Mouse (Mus musculus) megakaryocyte, embryonic 14.5 days (primary cell): ENCODE results near the gene Rex1bd. TPM values are rescaled to one million over a fixed set of nuclear protein-coding genes. Genes with fewer than 3 reads are reported as not detected.
A peak's percentile ranks its signal among the peaks of the same experiment; 100 is the strongest.

Experiments used
- H3K27me3 ChIP-seq: replicated peaks from 2 replicates; pipeline ENCODE3; 2012; ENCODE audit warnings: inconsistent platforms
- H3K36me3 ChIP-seq: replicated peaks from 2 replicates; pipeline ENCODE3; 2012; ENCODE audit warnings: low read length, inconsistent platforms, mixed read lengths
- H3K4me1 ChIP-seq: 2 replicates; pipeline ENCODE4 v1.6.1; 2012; ENCODE audit warnings: inconsistent platforms
- H3K4me3 ChIP-seq: replicated peaks from 2 replicates; pipeline ENCODE3; 2012; ENCODE audit warnings: moderate library complexity, mild to moderate bottlenecking, inconsistent platforms
- H3K9me3 ChIP-seq: 2 replicates; pipeline ENCODE4 v1.6.1; 2012; ENCODE audit warnings: inconsistent platforms
- FLI1 ChIP-seq: IDR thresholded peaks from 2 replicates; pipeline ENCODE4 v1.6.1; 2012; ENCODE audit warnings: low read length, inconsistent platforms, mixed read lengths
- GATA1 ChIP-seq: IDR thresholded peaks from 3 replicates; pipeline ENCODE4 v1.6.1; 2012; ENCODE audit warnings: mixed read lengths, low read length, inconsistent platforms, borderline replicate concordance
- polyA plus RNA-seq: library from polyadenylated mRNA; stranded (reverse); fragments of >175 nt; gene quantifications from 2 replicates; pipeline ENCODE4 v1.2.3, GENCODE M21; 2012; ENCODE audit warnings: low replicate concordance; ENCODE audit not compliant: insufficient read depth

Rex1bd gene
- polyA plus RNA-seq, 1 experiment: 319 TPM

DNA sequence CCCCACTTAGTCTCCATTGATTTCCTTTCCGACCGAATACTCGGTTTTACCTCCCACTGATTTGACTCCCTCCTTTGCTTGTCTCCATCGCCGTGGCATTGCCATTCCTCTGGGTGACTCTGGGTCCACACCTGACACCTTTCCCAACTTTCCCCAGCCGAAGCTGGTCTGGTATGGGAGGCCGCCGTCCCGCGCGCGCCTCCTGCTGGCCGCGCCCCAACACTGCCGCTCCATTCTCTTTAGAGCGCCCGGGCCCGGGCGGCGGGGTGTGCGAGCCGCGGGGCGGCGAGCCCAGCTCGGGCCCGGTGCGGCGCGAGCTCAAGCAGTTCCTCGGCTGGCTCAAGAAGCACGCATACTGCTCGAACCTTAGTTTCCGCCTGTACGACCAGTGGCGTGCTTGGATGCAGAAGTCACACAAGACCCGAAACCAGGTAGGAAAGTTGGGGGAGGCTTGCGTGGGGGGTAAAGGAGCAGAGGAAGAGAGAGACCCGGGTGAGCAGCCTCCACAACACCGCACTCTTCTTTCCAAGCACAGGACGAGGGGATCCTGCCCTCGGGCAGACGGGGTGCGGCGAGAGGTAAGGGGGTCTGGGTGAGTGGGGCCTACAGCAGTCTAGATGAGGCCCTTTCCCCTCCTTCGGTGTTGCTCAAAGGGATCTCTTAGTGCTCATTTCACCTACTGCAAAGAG lies 3.3 kb downstream of the Rex1bd start:
- Histone ChIP-seq H3K4me3 (no peak overlapping the region), H3K36me3 (peaks cover 31% of the 10 kb centered on the region), H3K27me3 (peaks cover 44% of the 10 kb centered on the region), H3K9me3 (no peaks in the 10 kb centered on the region), H3K4me1 (peaks cover 87% of the 10 kb centered on the region)
- TF ChIP-seq GATA1 (no peak), FLI1 (no peak)

DNA sequence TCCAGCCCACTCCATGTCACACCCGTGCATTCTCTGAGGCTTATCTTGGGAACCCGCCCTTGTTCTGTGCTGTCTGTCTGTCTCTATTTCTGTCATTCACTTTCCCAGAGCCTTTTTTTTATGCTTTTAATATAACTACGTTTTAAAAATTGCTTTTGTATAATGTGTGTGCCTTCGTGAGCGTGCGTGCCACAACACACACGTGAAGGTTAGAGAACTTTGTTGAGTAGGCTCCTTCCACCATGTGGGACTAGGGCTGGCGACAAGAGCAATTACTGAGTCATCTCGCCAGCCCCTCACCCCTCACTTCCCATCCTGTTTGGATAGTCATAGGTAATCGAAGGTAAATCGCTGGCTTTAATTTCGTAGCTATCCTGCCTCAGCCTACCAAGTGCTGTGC lies 4.0 kb downstream of the Rex1bd start:
- Histone ChIP-seq H3K4me3 (no peak overlapping the region), H3K27me3 (peaks cover 50% of the 10 kb centered on the region), H3K9me3 (no peaks in the 10 kb centered on the region), H3K4me1 (peaks cover 80% of the 10 kb centered on the region), H3K36me3 (peaks cover 25% of the 10 kb centered on the region)
- TF ChIP-seq GATA1 (no peak), FLI1 (no peak)

DNA sequence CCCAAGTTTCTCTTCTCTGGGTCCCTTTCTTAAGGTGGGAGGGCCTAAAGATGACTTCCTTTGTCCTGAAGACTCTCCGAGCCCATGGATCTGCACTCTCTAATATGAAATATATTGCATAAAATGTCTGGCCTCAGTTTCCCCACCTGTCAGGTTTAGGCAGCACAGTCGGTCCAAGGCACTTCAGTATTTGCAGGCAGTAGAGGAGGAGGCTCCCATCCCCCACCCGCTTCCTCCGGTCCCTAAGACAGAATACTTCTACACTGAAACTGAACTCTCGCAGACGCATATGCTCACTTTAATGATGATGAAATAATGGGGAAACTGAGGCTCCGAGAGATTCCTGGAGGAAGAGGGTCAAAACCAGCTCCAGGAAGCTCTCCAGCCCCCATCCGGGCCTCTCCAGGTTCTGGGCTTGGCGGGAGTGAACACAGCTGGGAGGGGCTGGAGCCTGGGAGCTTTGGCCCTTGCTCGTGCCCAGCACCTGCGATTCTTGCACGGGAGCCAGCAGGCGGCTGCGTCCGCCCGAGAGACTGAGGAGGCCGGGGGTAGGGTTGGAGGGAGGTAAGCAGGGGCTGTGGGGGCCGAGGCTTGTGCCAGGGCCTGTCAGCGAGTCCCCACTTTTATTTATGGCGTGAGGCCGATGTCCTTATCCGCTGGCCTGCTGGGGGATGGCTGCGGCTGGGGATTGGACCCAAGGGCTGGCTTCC lies 4.6 kb downstream of the Rex1bd start:
- peaks cover 56% of the 10 kb centered on the region for H3K27me3 ChIP-seq
- no peak overlapping the region for H3K4me3 ChIP-seq
- no peaks in the 10 kb centered on the region for H3K9me3 ChIP-seq
- no peak for TF ChIP-seq GATA1
- TF ChIP-seq FLI1: no peak
- H3K36me3 ChIP-seq: peaks cover 21% of the 10 kb centered on the region
- peaks cover 74% of the 10 kb centered on the region for H3K4me1 ChIP-seq

GRCm38 (mm10) chr8:70500386-70501301 lies 5.9 kb downstream of the Rex1bd start:
- peaks cover 69% of the 10 kb centered on the region for H3K27me3 ChIP-seq
- H3K9me3 ChIP-seq: 0 out of 2 replicates have a peak, but pooled peaks cover 2% of the 10 kb centered on the region
- H3K36me3 ChIP-seq: peaks cover 21% of the 10 kb centered on the region
- H3K4me3 ChIP-seq: peak overlapping the region; percentile 72
- TF ChIP-seq FLI1 (no peak), GATA1 (no peak)
- peaks cover 66% of the 10 kb centered on the region for H3K4me1 ChIP-seq

DNA sequence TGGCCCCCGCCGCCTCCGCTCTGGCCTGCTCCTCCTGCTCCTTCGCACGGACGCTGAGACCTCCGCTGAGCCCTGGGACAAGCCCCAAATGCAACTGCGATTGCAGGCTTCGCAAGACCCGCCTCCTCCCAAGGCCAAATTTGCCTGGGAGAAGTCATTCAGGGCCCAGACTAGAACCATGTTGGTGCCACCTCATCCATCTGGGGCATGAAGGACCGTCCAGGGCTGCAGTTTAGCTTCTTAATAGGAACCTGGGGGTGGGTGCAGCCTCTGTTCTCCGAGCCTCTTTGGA lies 10.8 kb downstream of the Rex1bd start:
- H3K4me1 ChIP-seq: peaks cover 64% of the 10 kb centered on the region
- H3K9me3 ChIP-seq: 0 out of 2 replicates have a peak, but pooled peaks cover 2% of the 10 kb centered on the region
- TF ChIP-seq GATA1 (no peak), FLI1 (no peak)
- no peaks in the 10 kb centered on the region for H3K36me3 ChIP-seq
- H3K27me3 ChIP-seq: peaks cover 99% of the 10 kb centered on the region
- no peak overlapping the region for H3K4me3 ChIP-seq

- Histone ChIP-seq H3K9me3 (0 out of 2 replicates have a peak, but pooled peaks cover 2% of the 10 kb centered on the region), H3K27me3 (peaks cover 99% of the 10 kb centered on the region), H3K4me3 (no peak overlapping the region), H3K36me3 (no peaks in the 10 kb centered on the region), H3K4me1 (peaks cover 63% of the 10 kb centered on the region)
- TF ChIP-seq FLI1 (no peak), GATA1 (no peak)
Observed at GRCm38 (mm10) chr8:70495001-70495770, 11.4 kb downstream of the Rex1bd start.

DNA sequence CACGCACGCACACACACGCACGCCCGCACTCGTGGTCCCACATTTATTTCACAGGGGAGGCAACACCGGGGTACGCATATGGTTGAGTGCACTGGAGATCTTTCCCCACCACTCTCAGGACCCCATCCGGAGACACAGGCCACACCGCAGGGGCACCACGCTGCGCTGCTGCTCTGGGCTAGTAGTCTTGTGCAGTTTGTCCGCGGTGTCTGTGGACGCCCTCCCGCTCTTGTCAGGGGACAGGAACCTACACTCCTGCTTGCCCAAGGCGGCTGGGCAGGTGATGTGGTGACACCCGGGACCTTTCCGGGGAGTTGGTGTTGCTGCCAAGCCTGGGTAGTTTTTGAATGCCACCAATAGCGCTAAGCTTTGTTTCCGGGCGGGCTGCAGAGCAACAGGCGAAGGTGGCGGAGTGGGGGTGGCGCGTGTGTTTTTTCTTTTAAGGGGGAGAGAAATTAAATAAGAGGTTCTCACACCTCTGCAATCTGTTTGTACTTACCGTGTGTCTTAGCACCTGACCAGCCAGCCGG lies 12.1 kb downstream of the Rex1bd start:
- Histone ChIP-seq H3K9me3 (0 out of 2 replicates have a peak, but pooled peaks cover 2% of the 10 kb centered on the region), H3K4me1 (peaks cover 63% of the 10 kb centered on the region), H3K36me3 (no peaks in the 10 kb centered on the region), H3K27me3 (peaks cover 99% of the 10 kb centered on the region), H3K4me3 (peak overlapping the region; percentile 71)
- no peak for TF ChIP-seq FLI1
- TF ChIP-seq GATA1: no peak

DNA sequence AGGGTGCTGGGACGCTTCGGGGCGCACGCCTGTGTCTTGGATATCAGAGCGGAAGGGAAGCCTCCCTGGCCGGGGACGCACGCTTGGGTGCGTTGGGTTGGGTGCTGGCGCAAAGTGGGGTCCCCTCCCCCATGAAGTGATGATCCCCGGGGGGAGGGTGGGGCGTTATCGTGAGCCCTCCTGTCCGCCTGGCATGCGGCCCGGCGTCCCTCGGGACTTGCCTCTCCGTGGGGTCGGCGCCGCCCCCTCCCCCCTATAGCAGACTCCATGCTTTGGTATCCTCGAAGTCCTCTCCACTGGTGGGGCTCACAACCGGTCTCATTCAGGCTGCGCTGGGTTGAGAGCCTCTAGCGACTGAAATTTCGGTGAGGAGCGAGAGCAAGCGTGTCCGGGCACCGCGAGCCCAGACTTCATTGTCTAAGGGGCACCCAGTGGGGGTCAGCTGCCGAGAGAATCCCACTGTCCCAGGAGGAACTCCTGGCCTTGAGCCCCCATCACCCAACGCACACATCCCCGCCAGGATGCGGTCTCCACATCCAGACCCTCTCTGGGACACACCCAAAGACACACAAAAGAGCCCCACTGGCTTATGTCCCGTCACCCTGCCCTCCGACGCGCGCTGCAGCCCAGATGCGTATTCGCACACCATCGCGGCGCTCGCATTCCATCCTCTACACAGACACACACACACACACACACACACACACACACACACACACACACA lies 12.7 kb downstream of the Rex1bd start:
- Histone ChIP-seq H3K27me3 (peaks cover 99% of the 10 kb centered on the region), H3K4me3 (no peak overlapping the region), H3K9me3 (0 out of 2 replicates have a peak, but pooled peaks cover 2% of the 10 kb centered on the region), H3K4me1 (peaks cover 67% of the 10 kb centered on the region), H3K36me3 (no peaks in the 10 kb centered on the region)
- TF ChIP-seq GATA1 (no peak), FLI1 (no peak)
